Mouse (Mus musculus): ENCODE data around the gene Neu1.
"Not testable (repeated sequence)": the region's sequence is repeated elsewhere in the genome, so short reads cannot be mapped to it uniquely, and the experiment has no call there.

Gene Neu1

DNA sequence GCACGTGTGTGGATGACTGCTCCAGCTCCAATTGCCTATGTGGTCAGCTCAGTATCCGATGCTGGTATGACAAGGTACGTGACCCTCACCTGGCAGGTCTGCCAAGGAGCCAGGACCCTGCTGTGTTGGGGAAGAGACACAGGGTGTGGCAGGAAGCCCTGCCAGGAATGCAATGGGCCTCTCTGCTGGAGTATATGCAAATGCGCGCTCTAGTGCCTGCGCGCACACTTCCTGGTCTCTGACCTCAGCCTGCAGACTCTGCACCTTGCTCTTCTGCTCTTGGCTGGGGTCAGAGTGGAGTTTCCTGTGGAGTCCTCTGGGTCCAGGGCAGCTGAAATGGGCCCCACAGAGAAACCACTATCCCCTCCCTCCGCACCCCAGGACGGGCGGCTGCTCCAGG is 20.1 kb upstream of the Neu1 start:
- no peak for DNase-seq

GRCm38 (mm10) chr17:34911945-34912351 is 19.1 kb upstream of the Neu1 start:
- DNase-seq, result peak; percentile 31

GRCm38 (mm10) chr17:34913930-34914665 is 17.0 kb upstream of the Neu1 start, which contains the start of gene Slc44a4:
Slc44a4 (plus strand) TSS chr17:34914466.
- no peak for DNase-seq

DNA sequence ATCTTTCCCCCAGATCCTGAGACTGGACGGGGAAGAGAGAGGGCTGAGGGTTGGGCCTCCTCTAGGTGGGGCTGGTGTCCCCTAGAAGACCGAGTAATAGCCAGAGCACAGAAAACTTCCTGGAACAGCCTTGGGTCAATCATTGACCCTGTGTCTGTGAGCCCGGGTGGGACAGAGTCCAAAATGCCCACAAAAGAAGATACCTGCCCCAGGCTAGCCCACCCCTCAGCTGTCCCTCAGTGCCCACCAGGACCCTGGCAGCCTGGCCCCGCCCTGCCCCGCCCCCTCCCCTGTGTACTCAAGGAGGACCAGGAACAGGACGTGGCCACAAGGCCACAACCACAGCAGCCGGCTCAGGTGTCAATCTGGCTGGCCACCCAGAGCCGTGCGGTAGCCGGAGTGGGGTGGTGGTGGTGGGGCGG is 15.6 kb upstream of the Neu1 start:
- no peak for DNase-seq

GRCm38 (mm10) chr17:34916316-34916715 is 14.7 kb upstream of the Neu1 start:
- DNase-seq, result no peak

DNA sequence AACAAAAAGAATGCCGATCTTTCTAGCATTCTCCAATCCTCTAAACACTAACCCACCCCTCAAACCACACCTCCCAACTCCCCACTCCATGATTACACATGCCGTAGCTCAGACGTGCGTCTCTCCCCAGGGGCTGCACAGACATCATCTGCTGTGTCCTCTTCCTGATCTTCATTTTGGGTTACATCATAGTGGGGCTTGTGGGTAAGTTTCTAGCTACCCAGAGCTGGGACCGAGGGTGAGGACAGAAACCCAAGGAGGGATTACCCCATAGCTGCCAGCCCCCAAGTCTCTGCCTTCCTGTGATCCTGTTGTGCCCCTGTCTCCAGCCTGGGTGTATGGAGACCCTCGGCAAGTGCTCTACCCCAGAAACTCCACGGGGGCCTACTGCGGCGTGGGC is 13.9 kb upstream of the Neu1 start:
- DNase-seq, result no peak

DNA sequence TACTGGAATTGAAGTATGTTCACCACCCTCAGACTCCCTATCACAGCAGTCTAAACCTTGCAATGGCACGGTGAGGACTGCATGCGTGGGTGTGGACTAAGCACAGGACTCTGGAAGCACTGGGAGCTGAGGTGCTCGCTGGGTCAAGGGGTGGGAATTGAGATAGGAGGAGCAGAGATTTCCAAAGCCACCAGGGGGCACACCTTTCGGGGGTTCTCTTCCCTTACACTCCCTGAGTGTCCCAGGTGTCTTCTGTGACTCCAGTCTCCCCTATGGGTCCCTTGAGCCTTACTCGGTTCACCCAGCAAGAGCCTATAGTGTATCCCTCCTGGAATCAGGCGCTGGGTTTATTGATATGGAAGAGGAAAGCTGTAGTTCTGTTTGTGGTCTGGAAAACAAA is 8.1 kb upstream of the Neu1 start:
- DNase-seq, result no peak

- DNase-seq, result no peak
Observed at GRCm38 (mm10) chr17:34924258-34924657, 6.8 kb upstream of the Neu1 start.

DNA sequence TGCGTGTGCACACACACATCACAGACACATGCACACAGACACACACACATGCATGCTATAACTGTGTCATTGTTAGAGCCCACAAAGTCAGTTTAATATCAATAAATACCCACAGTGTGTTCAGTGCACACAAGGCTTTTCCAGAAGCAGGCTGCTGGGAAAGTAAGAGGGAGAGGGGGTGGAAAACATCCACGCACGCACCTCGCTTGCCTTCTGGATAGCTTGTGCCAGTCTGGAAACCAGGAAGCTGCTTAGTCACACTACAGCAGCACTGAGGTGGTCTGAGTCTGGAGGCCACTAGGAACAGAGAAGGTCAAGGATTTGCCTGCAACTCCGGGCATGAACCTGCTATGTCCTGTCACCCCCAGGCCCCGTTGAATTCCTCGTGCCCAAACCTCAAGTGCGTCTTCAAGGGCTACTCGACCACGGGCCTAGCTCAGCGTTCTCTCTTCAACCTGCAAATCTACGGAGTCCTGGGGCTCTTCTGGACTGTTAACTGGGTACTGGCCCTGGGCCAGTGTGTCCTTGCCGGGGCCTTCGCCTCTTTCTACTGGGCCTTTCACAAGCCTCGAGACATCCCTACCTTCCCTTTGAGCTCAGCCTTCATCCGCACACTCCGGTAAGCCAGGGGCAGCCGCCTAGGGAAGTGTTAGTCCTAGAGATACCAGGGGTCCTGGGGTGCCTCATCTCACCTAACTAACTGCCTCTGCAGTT is 3.6 kb upstream of the Neu1 start:
- DNase-seq, result peak; percentile 36

- no peak for DNase-seq
Observed at GRCm38 (mm10) chr17:34928841-34929240, 2.2 kb upstream of the Neu1 start.

DNA sequence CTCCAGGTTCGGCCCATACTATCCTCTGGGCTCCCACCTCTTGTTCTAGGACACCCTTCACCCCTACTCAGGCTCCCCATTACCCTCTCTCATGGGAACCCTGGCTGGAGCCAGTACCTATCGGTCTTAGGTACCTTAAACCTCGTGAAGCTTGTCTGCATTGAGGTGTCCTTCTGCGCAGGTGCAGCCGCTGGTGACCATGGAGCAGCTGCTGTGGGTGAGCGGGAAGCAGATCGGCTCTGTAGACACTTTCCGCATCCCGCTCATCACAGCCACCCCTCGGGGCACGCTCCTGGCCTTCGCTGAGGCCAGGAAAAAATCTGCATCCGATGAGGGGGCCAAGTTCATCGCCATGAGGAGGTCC is 664 bp downstream of the Neu1 start:
- peak; percentile 65 for DNase-seq

DNA sequence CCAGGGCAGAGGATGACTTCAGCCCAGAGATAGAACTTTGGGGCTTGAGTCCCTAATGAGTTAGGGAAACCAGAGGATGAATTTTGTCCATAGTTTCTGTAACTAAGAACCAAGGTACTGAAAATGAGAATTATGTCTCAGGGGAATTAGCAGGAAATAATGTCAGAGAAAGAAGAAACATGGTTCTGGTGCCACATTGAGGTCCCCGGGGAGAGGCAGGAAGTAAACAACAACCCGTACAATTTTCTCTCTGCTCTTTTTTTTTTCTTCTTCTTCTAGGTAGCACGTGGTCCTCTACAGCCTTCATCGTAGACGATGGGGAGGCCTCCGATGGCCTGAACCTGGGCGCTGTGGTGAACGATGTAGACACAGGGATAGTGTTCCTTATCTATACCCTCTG is 1.2 kb downstream of the Neu1 start:
- DNase-seq, result no peak

DNA sequence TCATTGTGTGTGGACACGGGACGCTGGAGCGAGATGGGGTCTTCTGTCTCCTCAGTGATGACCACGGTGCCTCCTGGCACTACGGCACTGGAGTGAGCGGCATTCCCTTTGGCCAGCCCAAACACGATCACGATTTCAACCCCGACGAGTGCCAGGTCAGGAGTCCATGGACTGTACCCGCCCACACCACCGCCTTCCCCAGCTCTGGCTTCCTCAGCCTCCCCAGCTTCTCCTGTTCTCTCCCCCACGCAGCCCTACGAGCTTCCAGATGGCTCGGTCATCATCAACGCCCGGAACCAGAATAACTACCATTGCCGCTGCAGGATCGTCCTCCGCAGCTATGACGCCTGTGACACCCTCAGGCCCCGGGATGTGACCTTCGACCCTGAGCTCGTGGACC is 3.0 kb downstream of the Neu1 start:
- no peak for DNase-seq

- no peak for DNase-seq
Observed at GRCm38 (mm10) chr17:34934830-34935229, 3.8 kb downstream of the Neu1 start.

DNA sequence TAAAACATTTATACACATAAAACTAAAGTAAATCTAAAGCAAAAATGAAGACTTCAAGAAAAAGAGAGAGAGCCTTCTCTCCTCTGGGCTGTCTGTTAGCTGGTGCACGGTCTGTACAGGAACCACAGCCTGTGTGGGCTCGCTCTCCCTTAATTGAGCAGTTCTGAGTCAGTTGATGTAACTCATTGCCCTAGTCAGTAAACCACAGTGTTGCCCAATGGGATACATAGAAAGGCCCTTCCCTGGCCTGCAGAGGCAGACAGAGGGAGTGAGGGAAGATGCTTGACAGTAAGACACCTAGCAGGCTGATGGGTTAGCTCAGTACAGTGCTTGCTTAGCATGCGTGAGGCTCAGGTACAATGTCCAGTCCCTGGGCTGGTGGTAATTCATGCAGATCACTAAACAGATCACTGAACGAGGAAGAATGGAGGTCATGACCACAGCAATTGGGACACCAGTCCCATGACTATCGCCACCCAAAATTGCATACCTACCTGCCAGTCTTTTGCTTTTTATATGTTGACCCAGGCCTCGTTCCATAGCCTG is 7.0 kb downstream of the Neu1 start:
- no peak for DNase-seq

DNA sequence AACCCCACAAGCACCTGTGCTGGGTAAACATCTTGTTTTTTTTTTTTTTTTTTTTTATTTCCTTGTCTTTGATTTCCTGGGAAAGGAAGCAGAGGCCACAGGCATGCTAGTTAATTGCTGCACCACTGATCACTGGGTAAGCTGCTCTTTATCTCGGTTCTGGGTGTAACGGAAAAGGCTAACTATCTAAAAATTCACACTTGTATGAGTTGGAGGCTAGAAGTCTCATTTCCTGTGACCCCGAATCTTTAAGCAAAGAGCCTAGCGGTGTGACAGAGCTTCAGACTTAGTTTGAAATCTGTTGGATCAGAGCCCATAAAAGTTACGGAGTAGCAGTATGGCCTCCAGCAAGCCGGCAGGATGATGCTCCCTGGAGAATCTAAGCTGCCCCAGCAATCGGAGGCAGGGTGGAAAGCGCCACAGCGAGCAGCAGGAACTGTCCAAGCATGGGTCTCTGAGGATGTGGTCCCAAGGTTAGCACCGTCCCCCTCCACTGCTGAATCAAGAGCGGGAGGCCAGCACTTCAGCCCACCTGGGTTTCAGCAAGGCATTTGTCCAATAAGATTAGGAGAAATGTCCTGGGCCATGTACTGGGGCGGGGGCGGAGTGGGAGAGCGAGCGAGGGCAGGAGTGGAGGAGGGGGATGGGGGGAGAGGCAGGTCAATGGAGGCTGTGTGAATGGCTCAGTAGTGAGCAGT is 10.4 kb downstream of the Neu1 start:
- no peak for DNase-seq

DNA sequence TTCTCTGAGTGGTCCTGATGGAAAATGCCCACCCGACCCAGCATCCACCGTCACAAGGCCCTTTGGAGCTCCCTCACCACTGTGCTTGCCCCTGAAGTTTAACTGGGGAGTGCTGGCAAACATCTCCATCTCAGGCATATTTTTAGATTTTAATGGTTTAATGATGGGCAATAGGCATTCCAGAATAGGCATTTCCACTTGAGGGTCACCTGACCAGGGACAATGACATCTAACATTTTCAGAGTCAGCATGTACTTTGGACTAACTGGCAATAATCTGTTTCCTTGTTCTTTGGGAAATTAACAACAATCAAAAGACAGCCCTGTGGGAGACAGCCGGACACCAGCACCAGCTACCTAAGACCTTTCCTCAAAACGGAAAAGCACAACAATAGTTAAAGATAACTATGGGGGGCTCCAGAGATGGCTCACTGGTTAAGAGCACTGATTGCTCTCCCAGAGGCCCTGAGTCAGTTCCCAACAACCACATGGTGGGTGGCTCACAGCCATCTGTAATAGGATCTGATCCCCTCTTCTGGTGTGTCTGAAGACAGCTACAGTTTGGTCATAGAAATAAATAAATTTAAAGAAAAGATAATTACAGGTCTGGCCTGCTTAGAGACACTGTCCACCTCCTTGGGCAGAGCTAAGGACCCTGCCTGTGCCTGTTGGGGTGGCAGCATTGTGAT is 12.2 kb downstream of the Neu1 start:
- DNase-seq, result no peak

- no peak for DNase-seq
Observed at GRCm38 (mm10) chr17:34944362-34944761, 13.3 kb downstream of the Neu1 start.

DNA sequence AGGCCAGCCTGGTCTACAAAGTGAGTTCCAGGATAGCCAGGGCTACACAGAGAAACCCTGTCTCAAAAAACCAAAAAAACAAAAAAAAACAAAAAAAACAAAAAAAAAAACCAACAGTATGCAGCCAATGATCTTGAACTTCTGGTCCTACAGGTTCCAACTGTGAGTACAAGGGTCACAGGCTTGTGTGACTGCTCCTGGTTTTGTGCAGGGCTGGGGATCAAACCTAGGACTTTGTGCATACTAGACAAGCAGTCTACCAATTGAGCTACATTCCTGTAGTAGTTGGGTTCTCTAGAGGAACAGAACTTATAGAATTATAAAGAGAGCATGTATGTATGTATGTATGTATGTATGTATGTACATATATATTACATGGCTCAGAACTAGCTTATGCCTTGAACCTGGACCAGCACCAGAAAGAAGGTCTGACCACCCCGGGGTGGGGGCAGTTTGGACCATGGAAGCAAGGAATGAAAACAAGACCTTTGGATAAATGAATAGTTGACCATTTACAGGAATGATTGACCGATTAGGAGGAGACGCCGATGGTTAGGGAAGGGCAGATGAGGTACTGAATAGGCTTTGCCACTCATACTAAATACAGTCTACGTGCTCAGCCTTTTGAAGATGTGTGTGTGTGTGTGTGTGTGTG is 15.6 kb downstream of the Neu1 start:
- no peak for DNase-seq

GRCm38 (mm10) chr17:34947606-34948005 is 16.6 kb downstream of the Neu1 start:
- DNase-seq, result no peak

DNA sequence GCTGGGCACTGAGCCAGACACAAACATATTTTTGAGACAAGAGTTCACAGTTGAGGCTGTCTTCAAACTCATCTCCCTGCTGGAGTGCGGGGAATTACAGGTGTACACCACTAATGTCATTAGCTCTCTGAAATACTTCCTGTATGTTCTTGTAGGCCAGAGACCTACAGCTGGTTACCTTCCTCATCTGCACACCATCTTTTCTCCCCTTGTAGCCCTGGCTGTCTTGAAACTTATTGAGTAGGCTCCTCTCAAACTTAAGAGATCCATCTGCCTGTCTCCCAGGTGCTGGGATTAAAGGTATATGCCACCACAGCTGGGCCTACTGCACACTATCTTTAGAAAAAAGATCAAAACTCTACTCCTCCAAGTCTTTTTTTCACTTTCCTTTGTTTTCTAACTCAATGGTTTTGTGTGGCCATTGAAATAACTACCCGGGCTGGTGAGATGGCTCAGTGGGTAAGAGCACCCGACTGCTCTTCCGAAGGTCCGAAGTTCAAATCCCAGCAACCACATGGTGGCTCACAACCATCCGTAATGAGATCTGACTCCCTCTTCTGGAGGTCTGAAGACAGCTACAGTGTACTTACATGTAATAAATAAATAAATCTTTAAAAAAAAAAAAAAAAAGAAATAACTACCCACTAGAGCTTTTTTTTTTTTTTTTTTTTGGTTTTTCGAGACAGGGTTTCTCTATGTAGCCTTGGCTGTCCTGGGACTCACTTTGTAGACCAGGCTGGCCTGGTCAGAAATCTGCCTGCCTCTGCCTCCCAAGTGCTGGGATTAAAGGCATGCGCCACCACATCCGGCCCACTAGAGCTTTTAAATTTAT is 17.9 kb downstream of the Neu1 start:
- not testable (repeated sequence) for DNase-seq

GRCm38 (mm10) chr17:34949553-34949969 is 18.5 kb downstream of the Neu1 start:
- no peak for DNase-seq

Measured in right cerebral cortex, postnatal 25 days (tissue).